25 mouse cellular contexts compared by ENCODE assay signal in the genomic region with DNA sequence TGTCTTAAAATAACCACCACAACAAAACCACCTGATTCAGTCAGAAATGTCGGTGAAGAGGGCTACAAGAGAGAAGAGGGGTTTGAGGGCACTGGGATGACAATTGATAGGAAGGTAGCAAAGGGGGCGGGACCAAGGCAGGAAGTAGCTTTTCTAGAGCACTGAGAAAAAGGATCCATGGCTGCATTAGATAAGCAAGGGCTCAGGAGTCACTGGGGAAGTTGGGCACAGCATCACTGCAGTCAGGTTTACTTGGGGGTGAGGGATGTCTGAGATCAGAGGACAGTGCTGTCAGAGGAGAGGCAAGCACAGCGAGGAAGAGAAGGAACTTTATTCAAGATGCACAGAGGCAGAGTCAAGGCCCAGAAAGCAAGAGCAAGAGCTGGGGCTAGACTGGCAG. TPM values are rescaled to one million over a fixed set of nuclear protein-coding genes. Genes with fewer than 3 reads are reported as not detected.
"Had no signal": no experiment of that assay in that cellular context is flagged by ENCODE, and none has a peak within 500 bp of the region (broad histone marks: within the 10 kb centered on the region; RNA-seq: fewer than 3 reads in every experiment).

No protein-coding gene starts in this region.

- DNase-seq: kidney, adult 2 months; kidney, postnatal 36 days; left cerebral cortex, postnatal 4 days; liver, embryonic 13.5 days; lung, adult 2 months; thymus, adult 18-20 months; thymus, postnatal 14 days; thymus, postnatal 4 days had no signal

- ATAC-seq: intestine, postnatal 0 days; midbrain, embryonic 13.5 days; midbrain, embryonic 16.5 days had no signal

- H3K9me3 ChIP-seq: limb, embryonic 12.5 days; limb, embryonic 15.5 days; liver, embryonic 13.5 days; midbrain, embryonic 10.5 days; midbrain, embryonic 13.5 days; neural tube, embryonic 13.5 days had no signal

- H3K36me3 ChIP-seq: limb, embryonic 12.5 days; limb, embryonic 15.5 days; liver, embryonic 13.5 days; midbrain, embryonic 10.5 days; midbrain, embryonic 13.5 days; neural tube, embryonic 13.5 days had no signal

- H3K4me3 ChIP-seq: limb, embryonic 12.5 days; limb, embryonic 15.5 days; liver, embryonic 13.5 days; midbrain, embryonic 10.5 days; midbrain, embryonic 13.5 days; myocyte; neural tube, embryonic 13.5 days had no signal

RNA-seq across cellular contexts. Expression of a gene that starts 7.5 kb away (rescaled TPM):
- total RNA-seq: layer of hippocampus, postnatal 14 days; left cerebral cortex, adult 8-10 months; left cerebral cortex, postnatal 14 days; left cerebral cortex, postnatal 4 days; monocyte, adult 5-6 weeks; neutrophil, adult 5-6 weeks had no signal
- polyA plus RNA-seq: limb, embryonic 12.5 days; limb, embryonic 15.5 days; liver, embryonic 13.5 days; lung, adult 2 months; lung, embryonic 16.5 days; macrophage; midbrain, embryonic 10.5 days; midbrain, embryonic 13.5 days; midbrain, embryonic 16.5 days; myocyte; neural tube, embryonic 13.5 days; spleen, adult 2 months; testis, adult 2 months had no signal
